Mouse (Mus musculus) MEL (cell line): ENCODE results near the gene Cetn4. TPM values are rescaled to one million over a fixed set of nuclear protein-coding genes. Genes with fewer than 3 reads are reported as not detected.
A peak's percentile ranks its signal among the peaks of the same experiment; 100 is the strongest.

Experiments
- DNase-seq: peaks from one replicate; pipeline ENCODE4 v3.0.0; 2011; ENCODE audit warnings: low read depth, low spot score
- H3K27ac ChIP-seq: 2 replicates; pipeline ENCODE4 v1.5.1; 2012; ENCODE audit warnings: low read depth, mild to moderate bottlenecking, control low read depth, low read length, moderate library complexity; ENCODE audit not compliant: control insufficient read depth
- H3K27me3 ChIP-seq, 2 experiments: fragments of 150-350 bp in 1 of 2; sonication (generic) in 1 of 2; 2 replicates each; pipeline ENCODE4 v1.6.1; 2012; ENCODE audit warnings: low read length in 2 of 2, mild to moderate bottlenecking in 2 of 2, improper control_type of control experiment in 1 of 2, moderate library complexity in 1 of 2; ENCODE audit not compliant: insufficient read depth in 2 of 2, control insufficient read depth in 1 of 2
- H3K36me3 ChIP-seq, 2 experiments: 2 replicates each; pipeline ENCODE4 v1.6.1; 2012 to 2014; ENCODE audit warnings: low read length in 2 of 2, improper control_type of control experiment in 1 of 2, inconsistent platforms in 1 of 2, mild to moderate bottlenecking in 1 of 2; ENCODE audit not compliant: insufficient read depth in 2 of 2, control insufficient read depth in 1 of 2
- H3K4me1 ChIP-seq, 2 experiments: fragments of 150-350 bp in 1 of 2; sonication (generic) in 1 of 2; 2 replicates each; pipeline ENCODE4 v1.6.1; 2012; ENCODE audit warnings: low read length in 2 of 2, improper control_type of control experiment in 1 of 2, mild to moderate bottlenecking in 1 of 2; ENCODE audit not compliant: insufficient read depth in 2 of 2, control insufficient read depth in 1 of 2
- H3K4me3 ChIP-seq, 2 experiments: fragments of 150-350 bp in 1 of 2; sonication (generic) in 1 of 2; 2 replicates each; pipeline ENCODE4 v1.5.1; 2012; ENCODE audit warnings: low read depth in 2 of 2, low read length in 2 of 2, mild to moderate bottlenecking in 2 of 2, moderate library complexity in 2 of 2, control low read depth in 1 of 2, improper control_type of control experiment in 1 of 2; ENCODE audit not compliant: control insufficient read depth in 1 of 2, insufficient read depth in 1 of 2
- H3K79me2 ChIP-seq: 2 replicates; pipeline ENCODE4 v1.6.1; 2012; ENCODE audit warnings: mild to moderate bottlenecking, low read length, moderate library complexity; ENCODE audit not compliant: control insufficient read depth, poor library complexity, insufficient read depth
- H3K9ac ChIP-seq: 2 replicates; pipeline ENCODE4 v1.6.1; 2012; ENCODE audit warnings: low read depth, mild to moderate bottlenecking, control low read depth, low read length, moderate library complexity; ENCODE audit not compliant: control insufficient read depth, poor library complexity, severe bottlenecking
- H3K9me3 ChIP-seq: fragments of 150-350 bp; sonication (generic); replicated peaks from 2 replicates; pipeline ENCODE4 v1.6.1; 2012; ENCODE audit warnings: mild to moderate bottlenecking, low read length, improper control_type of control experiment, moderate library complexity; ENCODE audit not compliant: insufficient read depth
- BHLHE40 ChIP-seq: IDR thresholded peaks from 2 replicates; pipeline ENCODE4 v1.6.1; 2012; ENCODE audit warnings: low read depth, mild to moderate bottlenecking, inconsistent platforms, low read length, improper control_type of control experiment, borderline replicate concordance
- CHD1 ChIP-seq: IDR thresholded peaks from 2 replicates; pipeline ENCODE4 v1.6.1; 2012; ENCODE audit warnings: low read depth, mild to moderate bottlenecking, inconsistent platforms, low read length, improper control_type of control experiment
- CHD2 ChIP-seq: IDR thresholded peaks from 2 replicates; pipeline ENCODE4 v1.6.1; 2011; ENCODE audit warnings: low read length, improper control_type of control experiment
- CTCF ChIP-seq, 3 experiments: IDR thresholded peaks in 2 of 3; conservative IDR thresholded peaks in 1 of 3; 2 replicates each; pipeline ENCODE4 v1.5.1; 2011 to 2012; ENCODE audit warnings: low read length in 3 of 3, low read depth in 2 of 3, mild to moderate bottlenecking in 2 of 3, improper control_type of control experiment in 1 of 3, inconsistent platforms in 1 of 3, mixed read lengths in 1 of 3, moderate library complexity in 1 of 3; ENCODE audit not compliant: control insufficient read depth in 1 of 3, insufficient read depth in 1 of 3, poor library complexity in 1 of 3, severe bottlenecking in 1 of 3
- E2F4 ChIP-seq: IDR thresholded peaks from 2 replicates; pipeline ENCODE4 v1.6.1; 2011; ENCODE audit warnings: low read depth, low read length, improper control_type of control experiment, borderline replicate concordance
- ELF1 ChIP-seq: IDR thresholded peaks from 2 replicates; pipeline ENCODE4 v1.6.1; 2014; ENCODE audit warnings: low read depth, mild to moderate bottlenecking, inconsistent platforms, low read length, improper control_type of control experiment, moderate library complexity
- EP300 ChIP-seq, 2 experiments: IDR thresholded peaks; 2 replicates each; pipeline ENCODE4 v1.6.1; 2011; ENCODE audit warnings: improper control_type of control experiment in 2 of 2, low read length in 2 of 2, low read depth in 1 of 2, mild to moderate bottlenecking in 1 of 2
- ETS1 ChIP-seq: IDR thresholded peaks from 2 replicates; pipeline ENCODE4 v1.6.1; 2012; ENCODE audit warnings: low read depth, mild to moderate bottlenecking, inconsistent platforms, low read length, improper control_type of control experiment, moderate library complexity
- GABPA ChIP-seq: IDR thresholded peaks from 2 replicates; pipeline ENCODE4 v1.6.1; 2012; ENCODE audit warnings: low read depth, mild to moderate bottlenecking, inconsistent platforms, low read length, improper control_type of control experiment, moderate library complexity
- GATA1 ChIP-seq: IDR thresholded peaks from 2 replicates; pipeline ENCODE4 v1.6.1; 2011; ENCODE audit warnings: low read depth, low read length, improper control_type of control experiment
- HCFC1 ChIP-seq: IDR thresholded peaks from 2 replicates; pipeline ENCODE4 v1.6.1; 2012; ENCODE audit warnings: low read depth, mild to moderate bottlenecking, inconsistent platforms, low read length, improper control_type of control experiment, moderate library complexity
- JUND ChIP-seq: IDR thresholded peaks from 2 replicates; pipeline ENCODE4 v1.6.1; 2011; ENCODE audit warnings: low read depth, mild to moderate bottlenecking, improper control_type of control experiment, low read length
- KAT2A ChIP-seq: conservative IDR thresholded peaks from 2 replicates; pipeline ENCODE4 v1.6.1; 2012; ENCODE audit warnings: low read depth, low read length, improper control_type of control experiment, inconsistent platforms
- MAFK ChIP-seq: IDR thresholded peaks from 2 replicates; pipeline ENCODE4 v1.6.1; 2011; ENCODE audit warnings: low read depth, mild to moderate bottlenecking, low read length, improper control_type of control experiment, borderline replicate concordance
- MAX ChIP-seq: IDR thresholded peaks from 2 replicates; pipeline ENCODE4 v1.6.1; 2011; ENCODE audit warnings: low read length, improper control_type of control experiment
- MAZ ChIP-seq: IDR thresholded peaks from 2 replicates; pipeline ENCODE4 v1.6.1; 2012; ENCODE audit warnings: low read depth, mild to moderate bottlenecking, inconsistent platforms, low read length, improper control_type of control experiment
- MEF2A ChIP-seq: IDR thresholded peaks from 2 replicates; pipeline ENCODE4 v1.6.1; 2014; ENCODE audit warnings: low read depth, mild to moderate bottlenecking, inconsistent platforms, low read length, improper control_type of control experiment; ENCODE audit not compliant: poor library complexity, insufficient replicate concordance, severe bottlenecking; ENCODE audit errors: extremely low read depth
- MXI1 ChIP-seq: IDR thresholded peaks from 2 replicates; pipeline ENCODE4 v1.6.1; 2011; ENCODE audit warnings: mild to moderate bottlenecking, low read depth, low read length, improper control_type of control experiment
- MYB ChIP-seq: IDR thresholded peaks from 2 replicates; pipeline ENCODE4 v1.6.1; 2011; ENCODE audit warnings: mild to moderate bottlenecking, low read depth, low read length, improper control_type of control experiment
- MYC ChIP-seq: IDR thresholded peaks from 2 replicates; pipeline ENCODE4 v1.6.1; 2011; ENCODE audit warnings: low read depth, mild to moderate bottlenecking, low read length, improper control_type of control experiment, moderate library complexity
- NELFE ChIP-seq: IDR thresholded peaks from 2 replicates; pipeline ENCODE4 v1.6.1; 2011; ENCODE audit warnings: low read depth, low read length, improper control_type of control experiment
- NRF1 ChIP-seq: IDR thresholded peaks from 2 replicates; pipeline ENCODE4 v1.6.1; 2014; ENCODE audit warnings: low read depth, mild to moderate bottlenecking, inconsistent platforms, low read length, improper control_type of control experiment, moderate library complexity; ENCODE audit not compliant: poor library complexity, insufficient read depth, severe bottlenecking
- POLR2A ChIP-seq, 2 experiments: IDR thresholded peaks; 2 replicates each; pipeline ENCODE4 v1.6.1; 2011 to 2012; ENCODE audit warnings: low read length in 2 of 2, mild to moderate bottlenecking in 2 of 2, control low read depth in 1 of 2, improper control_type of control experiment in 1 of 2, low read depth in 1 of 2, moderate library complexity in 1 of 2; ENCODE audit not compliant: control insufficient read depth in 1 of 2, insufficient read depth in 1 of 2, poor library complexity in 1 of 2
- POLR2AphosphoS2 ChIP-seq: IDR thresholded peaks from 2 replicates; pipeline ENCODE4 v1.6.1; 2011; ENCODE audit warnings: low read length, improper control_type of control experiment
- POLR2AphosphoS5 ChIP-seq: IDR thresholded peaks from 2 replicates; pipeline ENCODE4 v1.6.1; 2012; ENCODE audit warnings: low read depth, borderline replicate concordance, mild to moderate bottlenecking, inconsistent platforms, low read length, moderate library complexity, mixed read lengths
- RCOR1 ChIP-seq: IDR thresholded peaks from 2 replicates; pipeline ENCODE4 v1.6.1; 2012; ENCODE audit warnings: low read depth, mild to moderate bottlenecking, inconsistent platforms, low read length, improper control_type of control experiment
- SIN3A ChIP-seq: IDR thresholded peaks from 2 replicates; pipeline ENCODE4 v1.6.1; 2012; ENCODE audit warnings: low read length, improper control_type of control experiment, inconsistent platforms
- SMC3 ChIP-seq: IDR thresholded peaks from 2 replicates; pipeline ENCODE4 v1.6.1; 2011; ENCODE audit warnings: low read depth, low read length, improper control_type of control experiment
- TAL1 ChIP-seq: IDR thresholded peaks from 2 replicates; pipeline ENCODE4 v1.6.1; 2012; ENCODE audit warnings: mild to moderate bottlenecking, inconsistent platforms, low read length, moderate library complexity, mixed read lengths
- TBP ChIP-seq: IDR thresholded peaks from 2 replicates; pipeline ENCODE4 v1.8.0; 2011; ENCODE audit warnings: low read depth, low read length, improper control_type of control experiment
- TCF12 ChIP-seq: IDR thresholded peaks from 2 replicates; pipeline ENCODE4 v1.6.1; 2014; ENCODE audit warnings: low read depth, mild to moderate bottlenecking, inconsistent platforms, low read length, improper control_type of control experiment, moderate library complexity
- UBTF ChIP-seq: IDR thresholded peaks from 2 replicates; pipeline ENCODE4 v1.6.1; 2012; ENCODE audit warnings: low read depth, mild to moderate bottlenecking, inconsistent platforms, low read length, improper control_type of control experiment, moderate library complexity, borderline replicate concordance; ENCODE audit not compliant: insufficient read depth
- USF1 ChIP-seq: IDR thresholded peaks from 2 replicates; pipeline ENCODE4 v1.6.1; 2014; ENCODE audit warnings: low read depth, mild to moderate bottlenecking, inconsistent platforms, low read length, improper control_type of control experiment, moderate library complexity
- USF2 ChIP-seq, 2 experiments: IDR thresholded peaks; 2 replicates each; pipeline ENCODE4 v1.6.1; 2011 to 2012; ENCODE audit warnings: improper control_type of control experiment in 2 of 2, low read length in 2 of 2, borderline replicate concordance in 1 of 2, inconsistent platforms in 1 of 2, low read depth in 1 of 2, mild to moderate bottlenecking in 1 of 2; ENCODE audit not compliant: insufficient read depth in 1 of 2
- ZC3H11A ChIP-seq: IDR thresholded peaks from 2 replicates; pipeline ENCODE4 v1.6.1; 2012; ENCODE audit warnings: low read depth, mild to moderate bottlenecking, inconsistent platforms, low read length, improper control_type of control experiment
- ZKSCAN1 ChIP-seq: IDR thresholded peaks from 2 replicates; pipeline ENCODE4 v1.6.1; 2012; ENCODE audit warnings: low read depth, mild to moderate bottlenecking, inconsistent platforms, low read length, improper control_type of control experiment, moderate library complexity
- ZMIZ1 ChIP-seq: IDR thresholded peaks from 2 replicates; pipeline ENCODE4 v1.6.1; 2012; ENCODE audit warnings: low read depth, mild to moderate bottlenecking, inconsistent platforms, low read length, improper control_type of control experiment, moderate library complexity
- ZNF384 ChIP-seq: IDR thresholded peaks from 2 replicates; pipeline ENCODE4 v1.6.1; 2012; ENCODE audit warnings: low read depth, mild to moderate bottlenecking, inconsistent platforms, low read length, improper control_type of control experiment
- polyA plus RNA-seq, 2 experiments: library from polyadenylated mRNA; stranded (reverse) in 1 of 2; unstranded in 1 of 2; fragments of >175 nt in 1 of 2; fragments of >200 nt in 1 of 2; gene quantifications; 2 replicates each; pipeline versions ENCODE4 v1.2.1 to v1.2.4; 2012; ENCODE audit warnings: low replicate concordance in 2 of 2, low read depth in 1 of 2; ENCODE audit not compliant: insufficient read length in 2 of 2, insufficient read depth in 1 of 2, missing spikeins in 1 of 2
- total RNA-seq: library from RNA; depleted of rRNA; stranded (reverse); fragments of 300-350 nt; gene quantifications from 2 replicates; pipeline ENCODE4 v1.2.3, GENCODE M21; 2012

Cetn4 gene
- total and polyA plus RNA-seq, 3 experiments, result 0.85 to 3.8 TPM; not detected in 1

GRCm38 (mm10) chr3:37350386-37350785 lies 37.9 kb upstream of the Cetn4 start:
- Histone ChIP-seq H3K9me3 (no peaks in the 10 kb centered on the region), H3K27ac (peak overlapping the region; percentile 40), H3K4me3 (no peak overlapping the region), H3K9ac (no peak overlapping the region), H3K79me2 (no peaks in the 10 kb centered on the region), H3K36me3 (peaks cover 0 to 2% of the 10 kb centered on the region in 2 experiments; a peak in 1 of 4 replicates), H3K4me1 (peaks cover 3 to 15% of the 10 kb centered on the region in 2 experiments), H3K27me3 (peaks cover 3 to 6% of the 10 kb centered on the region in 2 experiments; a peak in 3 of 4 replicates)
- DNase-seq, result peak; percentile 71
- no peak for TF ChIP-seq GABPA
- no peak for TF ChIP-seq MEF2A
- peak; percentile 35; the same call in 1 of the 2 replicates for TF ChIP-seq ELF1
- no peak for TF ChIP-seq HCFC1
- TF ChIP-seq GATA1, result peak; percentile 90
- no peak for TF ChIP-seq USF2 (IDR thresholded peaks at IDR 0.05; ENCODE audit: borderline replicate concordance in 1 of 2, insufficient read depth in 1 of 2, low read depth in 1 of 2, low read length in 2 of 2)
- TF ChIP-seq KAT2A, result no peak
- no peak for TF ChIP-seq CHD1
- no peak for TF ChIP-seq NRF1
- TF ChIP-seq JUND, result no peak
- peak; percentile 81 for TF ChIP-seq ETS1
- peak; percentile 58; the same call in 1 of the 2 replicates for TF ChIP-seq MXI1
- TF ChIP-seq EP300 (IDR thresholded peaks at IDR 0.05; ENCODE audit: low read depth in 1 of 2, low read length in 2 of 2), result peak; percentile 83 to 86
- TF ChIP-seq CHD2, result no peak
- TF ChIP-seq UBTF, result no peak
- no peak for TF ChIP-seq POLR2AphosphoS5
- no peak for TF ChIP-seq POLR2A (IDR thresholded peaks at IDR 0.05; ENCODE audit: control insufficient read depth in 1 of 2, insufficient read depth in 1 of 2, low read depth in 1 of 2, low read length in 2 of 2, poor library complexity in 1 of 2)
- no peak for TF ChIP-seq ZC3H11A
- no peak for TF ChIP-seq TBP
- TF ChIP-seq CTCF (IDR thresholded peaks at IDR 0.05 in 2 of 3, conservative IDR thresholded peaks at IDR 0.05 in 1 of 3; ENCODE audit: control insufficient read depth in 1 of 3, insufficient read depth in 1 of 3, low read depth in 2 of 3, low read length in 3 of 3, poor library complexity in 1 of 3, severe bottlenecking in 1 of 3), result no peak
- no peak for TF ChIP-seq ZKSCAN1
- peak; percentile 92 for TF ChIP-seq TCF12
- peak; percentile 42; the same call in 1 of the 2 replicates for TF ChIP-seq SIN3A
- no peak for TF ChIP-seq E2F4
- TF ChIP-seq MYC, result 0 out of 2 replicates have a peak, but pooled peaks have one; percentile 21
- TF ChIP-seq MAX, result no peak
- no peak for TF ChIP-seq ZMIZ1
- TF ChIP-seq NELFE, result no peak
- peak; percentile 77 for TF ChIP-seq TAL1
- no peak for TF ChIP-seq USF1
- TF ChIP-seq ZNF384, result no peak
- no peak for TF ChIP-seq POLR2AphosphoS2
- peak; percentile 62 for TF ChIP-seq RCOR1
- TF ChIP-seq SMC3, result no peak
- TF ChIP-seq MYB, result no peak
- TF ChIP-seq MAFK, result peak; percentile 34; the same call in 1 of the 2 replicates
- no peak for TF ChIP-seq MAZ
- TF ChIP-seq BHLHE40, result peak; percentile 42; the same call in 1 of the 2 replicates
